Mouse (Mus musculus) erythroblast, embryonic 14.5 days (primary cell): ENCODE results near the gene Dnph1. TPM values are rescaled to one million over a fixed set of nuclear protein-coding genes. Genes with fewer than 3 reads are reported as not detected.

Source experiments
- H3K27me3 ChIP-seq: 2 replicates; pipeline ENCODE4 v1.6.1; 2012; ENCODE audit warnings: inconsistent platforms; ENCODE audit not compliant: control insufficient read depth
- H3K36me3 ChIP-seq: 2 replicates; pipeline ENCODE4 v1.6.1; 2012; ENCODE audit warnings: mild to moderate bottlenecking, inconsistent platforms; ENCODE audit not compliant: control insufficient read depth
- H3K4me1 ChIP-seq: 2 replicates; pipeline ENCODE4 v1.6.1; 2012; ENCODE audit warnings: inconsistent platforms; ENCODE audit not compliant: control insufficient read depth
- H3K4me3 ChIP-seq: replicated peaks from 2 replicates; pipeline ENCODE3; 2012; ENCODE audit warnings: moderate library complexity, mild to moderate bottlenecking, inconsistent platforms
- H3K9me3 ChIP-seq: 2 replicates; pipeline ENCODE4 v1.6.1; 2012; ENCODE audit warnings: low read length, inconsistent platforms, mixed read lengths; ENCODE audit not compliant: control insufficient read depth
- GATA1 ChIP-seq: IDR thresholded peaks from 2 replicates; pipeline ENCODE4 v1.6.1; 2012; ENCODE audit warnings: low read length, inconsistent platforms, mixed read lengths
- TAL1 ChIP-seq: IDR thresholded peaks from 3 replicates; pipeline ENCODE4 v1.6.1; 2012; ENCODE audit warnings: low read length, inconsistent platforms, mixed read lengths
- polyA plus RNA-seq: library from polyadenylated mRNA; stranded (reverse); fragments of >175 nt; gene quantifications from 2 replicates; pipeline ENCODE4 v1.2.3, GENCODE M21; 2012

Dnph1 gene
- 1.5 and 1.9 TPM in 2 replicates for polyA plus RNA-seq

DNA sequence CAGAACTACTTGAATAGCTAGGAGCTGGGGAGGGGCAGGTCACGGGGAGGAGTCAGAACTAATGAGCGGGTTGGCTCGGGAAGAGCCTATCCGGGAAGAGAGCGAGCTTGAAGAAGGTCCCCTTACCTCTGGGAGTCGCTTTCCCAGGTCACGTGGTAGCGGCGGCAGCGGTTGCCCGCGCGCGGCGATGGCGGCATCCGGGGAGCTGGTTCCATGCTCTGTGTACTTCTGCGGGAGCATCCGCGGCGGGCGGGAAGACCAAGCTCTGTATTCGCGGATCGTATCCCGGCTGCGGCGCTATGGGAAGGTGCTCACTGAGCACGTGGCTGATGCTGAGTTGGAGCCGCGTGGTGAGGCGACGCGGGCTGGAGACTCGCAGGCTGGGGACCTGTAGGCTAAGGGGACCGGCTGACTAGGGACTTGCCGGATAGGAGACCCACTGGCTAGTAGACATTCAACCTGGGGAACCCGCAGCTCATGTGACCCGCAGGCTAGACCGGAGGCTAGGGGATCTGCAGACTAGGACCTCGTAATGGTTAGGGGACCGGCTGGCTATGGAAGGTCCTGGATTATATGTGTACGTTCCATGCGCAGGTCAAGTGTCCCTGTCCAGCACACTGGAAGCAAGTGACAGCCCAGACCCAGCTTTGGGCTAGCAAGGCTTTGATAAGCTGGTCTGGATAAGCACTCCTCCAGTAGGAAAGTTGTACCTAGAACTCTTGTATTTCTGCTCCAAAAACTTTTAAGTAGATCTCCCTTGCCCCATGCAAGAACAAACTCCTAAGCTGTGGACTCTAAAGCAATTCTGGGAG is at the start of gene Dnph1:
Dnph1 (plus strand) TSS at position 89 of the 812 bp plus-strand sequence.
- peaks cover 30% of the 10 kb centered on the region for H3K4me1 ChIP-seq
- H3K36me3 ChIP-seq: peaks cover 24% of the 10 kb centered on the region
- peaks cover 19% of the 10 kb centered on the region for H3K27me3 ChIP-seq
- no peaks in the 10 kb centered on the region for H3K9me3 ChIP-seq
- H3K4me3 ChIP-seq: peak within 1 kb of the TSS; percentile 77
- TF ChIP-seq GATA1 (no peak), TAL1 (no peak)

DNA sequence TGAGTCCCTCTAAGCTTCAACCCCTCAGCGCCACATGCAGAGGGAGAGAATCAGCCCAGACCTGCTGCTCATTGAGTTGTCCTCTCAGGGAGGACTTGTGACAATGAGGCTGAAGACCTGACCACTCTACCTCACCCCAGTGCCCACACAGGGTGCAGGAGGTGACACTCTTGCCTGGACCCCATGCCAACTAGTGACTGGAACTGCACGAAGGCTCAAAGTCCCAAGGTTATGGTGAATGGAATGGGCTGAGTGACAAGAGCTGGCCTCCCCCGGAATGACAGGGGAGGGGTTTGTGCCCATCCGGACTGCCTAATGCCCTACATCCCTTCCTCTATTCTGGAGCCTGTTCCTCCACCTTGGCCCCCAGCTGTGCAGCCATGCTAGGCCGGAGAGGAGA is 43.8 kb upstream of the Dnph1 start:
- H3K27me3 ChIP-seq: peaks cover 51% of the 10 kb centered on the region
- H3K9me3 ChIP-seq: no peaks in the 10 kb centered on the region
- H3K4me3 ChIP-seq: no peak overlapping the region
- no peaks in the 10 kb centered on the region for H3K36me3 ChIP-seq
- TF ChIP-seq GATA1 (no peak), TAL1 (no peak)
- no peaks in the 10 kb centered on the region; the same call in 1 of the 2 replicates for H3K4me1 ChIP-seq

DNA sequence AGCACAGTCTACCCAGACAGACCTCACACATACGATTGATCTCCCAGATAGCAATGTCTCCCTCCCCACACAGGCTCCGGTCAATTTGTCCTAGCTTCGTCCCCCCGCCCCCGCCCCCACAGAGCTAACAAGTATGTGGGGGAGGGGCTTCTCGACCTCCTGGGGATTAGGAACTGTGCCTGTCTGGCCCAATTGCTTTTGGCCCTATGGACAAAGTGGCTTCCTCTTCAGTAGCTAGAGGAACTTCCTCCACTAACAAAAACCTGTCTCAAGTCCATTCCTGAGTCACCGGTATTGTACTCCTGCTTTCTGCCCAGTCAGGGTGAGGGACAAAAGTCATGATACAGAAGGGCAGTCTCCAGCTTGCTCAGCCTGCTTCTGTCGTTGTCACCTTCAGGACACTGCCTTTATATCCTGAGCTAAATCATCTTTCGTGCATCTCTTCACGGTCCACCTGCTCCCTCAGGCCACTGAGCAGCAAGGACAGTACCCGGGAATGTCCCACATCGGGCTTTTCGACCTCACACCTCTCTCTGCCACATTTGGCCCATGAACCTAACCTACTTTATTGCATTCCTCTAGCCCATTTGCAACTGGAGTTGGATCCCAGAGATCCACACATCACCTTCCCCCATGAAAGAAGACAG is 43.1 kb upstream of the Dnph1 start:
- no peak overlapping the region for H3K4me3 ChIP-seq
- H3K9me3 ChIP-seq: no peaks in the 10 kb centered on the region
- no peaks in the 10 kb centered on the region for H3K36me3 ChIP-seq
- H3K27me3 ChIP-seq: peaks cover 58% of the 10 kb centered on the region
- H3K4me1 ChIP-seq: peaks cover 5% of the 10 kb centered on the region
- no peak for TF ChIP-seq TAL1
- TF ChIP-seq GATA1: no peak

DNA sequence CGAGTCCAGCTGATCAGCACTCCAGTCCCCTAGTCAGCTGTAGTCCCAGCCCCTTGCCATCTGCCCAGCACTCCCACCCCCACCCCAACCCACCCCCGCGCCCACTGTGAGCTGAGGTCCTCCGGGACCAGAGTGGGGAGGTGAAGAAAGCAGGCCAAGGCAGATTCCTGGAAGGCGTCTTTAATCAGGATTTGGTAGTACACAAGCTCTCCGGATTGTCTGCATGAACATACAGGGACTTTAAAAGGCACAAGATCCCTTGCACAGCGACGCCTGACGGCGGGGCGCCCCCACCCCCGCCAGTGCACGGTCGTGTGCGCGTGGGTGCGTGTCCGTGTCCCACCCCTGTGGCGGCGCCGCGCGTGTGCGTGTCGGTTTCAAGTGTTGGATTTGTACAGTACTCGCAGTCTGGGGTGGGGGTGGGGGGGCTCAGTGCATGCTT is 42.5 kb upstream of the Dnph1 start:
- H3K36me3 ChIP-seq: no peaks in the 10 kb centered on the region
- no peaks in the 10 kb centered on the region for H3K9me3 ChIP-seq
- H3K4me1 ChIP-seq: peaks cover 5% of the 10 kb centered on the region
- no peak for TF ChIP-seq GATA1
- TF ChIP-seq TAL1: no peak
- no peak overlapping the region for H3K4me3 ChIP-seq
- peaks cover 62% of the 10 kb centered on the region for H3K27me3 ChIP-seq

DNA sequence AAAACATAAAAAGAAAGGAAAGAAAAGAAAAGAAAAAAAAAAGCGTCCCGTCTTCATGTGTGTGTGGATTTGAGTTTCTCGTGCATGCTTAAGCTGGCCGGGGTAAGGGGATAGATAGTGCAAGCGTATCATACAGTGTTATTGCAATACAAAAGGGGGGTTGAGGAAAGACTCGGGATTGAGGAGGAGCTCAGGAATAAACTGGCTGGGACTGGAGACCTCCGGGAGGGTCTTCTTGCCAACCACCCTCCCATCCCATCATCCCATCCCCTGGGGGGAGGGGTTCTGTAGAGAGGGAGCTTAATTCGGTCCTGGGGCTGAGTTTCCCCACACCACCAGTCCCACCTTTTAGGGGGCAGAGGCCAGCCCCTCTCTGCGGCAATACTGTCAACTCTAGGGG is 42.0 kb upstream of the Dnph1 start:
- no peak overlapping the region for H3K4me3 ChIP-seq
- peaks cover 5% of the 10 kb centered on the region for H3K4me1 ChIP-seq
- H3K36me3 ChIP-seq: no peaks in the 10 kb centered on the region
- H3K9me3 ChIP-seq: no peaks in the 10 kb centered on the region
- TF ChIP-seq GATA1 (no peak), TAL1 (no peak)
- peaks cover 66% of the 10 kb centered on the region for H3K27me3 ChIP-seq

DNA sequence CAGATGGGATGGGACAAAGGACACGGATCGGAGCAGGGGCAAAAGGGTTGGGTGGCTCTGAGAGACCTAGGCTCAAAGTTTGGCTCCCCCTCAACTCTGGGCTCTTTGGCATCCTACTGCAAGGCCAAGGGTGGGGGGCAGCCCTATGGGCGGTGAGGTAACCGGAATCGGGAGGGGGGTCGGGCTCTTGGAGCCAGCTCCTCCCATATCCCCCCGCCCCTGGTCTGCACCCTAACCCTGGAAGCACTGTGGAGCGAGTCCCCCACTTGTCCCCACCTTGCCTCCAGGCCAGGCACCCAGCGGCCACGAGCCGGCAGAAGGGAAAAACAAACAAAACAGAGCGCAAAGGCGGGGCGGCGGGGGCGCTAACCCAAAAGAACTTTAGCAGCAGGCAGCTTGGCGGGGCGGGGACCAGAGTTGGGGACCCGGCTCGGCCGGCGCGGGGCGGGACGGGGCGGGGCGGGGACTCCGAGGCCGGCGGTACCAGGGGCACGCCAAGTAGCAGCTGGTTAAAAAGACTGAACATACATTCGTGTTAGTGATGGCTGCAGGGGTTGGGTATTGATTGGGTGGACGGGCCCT is 41.3 kb upstream of the Dnph1 start:
- H3K9me3 ChIP-seq: no peaks in the 10 kb centered on the region
- peaks cover 5% of the 10 kb centered on the region for H3K4me1 ChIP-seq
- no peaks in the 10 kb centered on the region for H3K36me3 ChIP-seq
- TF ChIP-seq GATA1: no peak
- TF ChIP-seq TAL1: no peak
- H3K27me3 ChIP-seq: peaks cover 73% of the 10 kb centered on the region
- no peak overlapping the region for H3K4me3 ChIP-seq

DNA sequence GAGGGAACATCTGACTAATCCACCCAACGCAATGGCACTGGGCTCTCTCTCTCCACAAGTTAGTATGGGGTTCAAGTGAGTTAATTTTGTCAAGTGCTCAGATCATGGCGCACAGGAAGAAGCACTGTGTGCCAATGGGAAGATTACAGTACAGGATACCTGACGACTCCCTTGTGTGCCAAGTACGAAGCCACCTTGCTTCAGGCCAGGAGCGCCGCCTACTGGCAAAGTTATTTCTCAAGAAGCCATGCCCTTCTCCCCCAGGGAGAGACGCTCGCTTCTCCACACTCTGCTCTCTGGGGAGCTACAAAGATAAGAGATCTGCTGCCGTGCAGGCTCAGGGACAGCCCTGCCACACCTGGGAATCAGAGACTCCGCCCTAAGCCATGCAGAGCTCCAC is 38.7 kb upstream of the Dnph1 start:
- Histone ChIP-seq H3K27me3 (peaks cover 87% of the 10 kb centered on the region), H3K36me3 (no peaks in the 10 kb centered on the region), H3K9me3 (no peaks in the 10 kb centered on the region), H3K4me1 (peaks cover 5% of the 10 kb centered on the region), H3K4me3 (no peak overlapping the region)
- no peak for TF ChIP-seq TAL1

DNA sequence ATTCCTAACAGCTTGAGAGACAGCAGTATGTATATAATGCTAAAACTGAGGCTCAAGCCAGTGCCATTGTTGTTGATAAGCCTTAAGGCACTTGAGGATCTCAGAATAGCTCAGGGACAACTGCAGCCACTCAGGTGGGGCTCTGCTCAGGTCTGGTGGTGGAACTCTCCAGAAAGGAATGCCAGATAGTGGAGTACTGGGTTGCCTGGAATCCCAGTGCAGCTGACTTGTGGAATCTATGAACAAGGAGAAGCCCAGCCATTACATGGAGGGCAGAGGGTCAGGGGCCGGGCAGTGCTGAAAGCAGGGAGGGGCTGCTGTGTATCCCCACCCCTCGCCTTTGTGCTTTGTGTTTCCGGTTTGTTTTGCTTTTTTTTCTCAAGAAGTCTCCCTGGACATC is 38.1 kb upstream of the Dnph1 start:
- peaks cover 80% of the 10 kb centered on the region for H3K27me3 ChIP-seq

DNA sequence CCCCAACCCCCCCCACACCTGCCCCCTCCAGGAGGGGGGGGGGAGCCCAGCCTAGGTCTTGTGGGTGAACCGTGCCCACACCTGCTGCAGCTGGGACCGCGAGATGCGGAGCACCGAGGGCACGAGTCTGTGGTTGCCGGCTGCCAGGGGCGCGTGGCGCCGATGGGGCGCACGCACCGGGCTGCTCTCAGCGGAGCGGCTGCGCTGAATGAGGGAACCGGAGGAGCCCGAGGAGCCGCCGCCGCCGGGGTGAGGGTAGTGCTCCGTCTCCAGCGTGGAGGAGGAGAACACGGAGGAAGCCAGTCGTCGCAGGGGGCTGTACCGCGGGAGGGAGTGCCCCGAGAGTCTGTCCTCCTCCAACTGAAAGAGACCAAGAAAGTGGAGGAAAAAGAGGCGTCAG is 35.8 kb upstream of the Dnph1 start:
- Histone ChIP-seq H3K4me3 (no peak overlapping the region), H3K9me3 (no peaks in the 10 kb centered on the region), H3K27me3 (peaks cover 58% of the 10 kb centered on the region), H3K36me3 (no peaks in the 10 kb centered on the region), H3K4me1 (peaks cover 5% of the 10 kb centered on the region)
- TF ChIP-seq TAL1 (no peak), GATA1 (no peak)

More for the DNA sequence above, 38.1 kb upstream of the Dnph1 start:
- peaks cover 5% of the 10 kb centered on the region for H3K4me1 ChIP-seq
- no peaks in the 10 kb centered on the region for H3K9me3 ChIP-seq
- TF ChIP-seq TAL1 (no peak), GATA1 (no peak)
- H3K36me3 ChIP-seq: no peaks in the 10 kb centered on the region
- H3K4me3 ChIP-seq: no peak overlapping the region
